In the genomic region with DNA sequence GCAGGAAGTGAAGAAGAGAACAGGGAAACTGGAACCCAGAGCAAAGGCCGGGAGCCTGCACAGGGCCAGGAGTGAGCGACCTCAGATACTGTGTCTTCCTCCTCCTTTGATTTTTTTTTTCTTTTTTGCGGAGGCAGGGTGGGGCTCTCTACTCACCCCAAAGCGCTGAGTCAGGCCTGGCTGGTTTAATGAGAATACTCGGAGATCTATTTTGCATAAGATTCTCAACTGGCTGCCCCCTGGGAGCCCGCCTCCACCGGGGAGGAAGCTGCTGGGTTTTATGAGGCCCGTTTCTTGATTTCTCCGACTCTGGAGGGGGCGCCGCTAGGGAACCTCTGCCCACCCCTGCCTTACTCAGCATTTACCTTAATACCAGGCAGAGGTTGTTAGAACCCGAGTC, we compare ENCODE assay signal across 22 mouse cellular contexts.
DNase-seq lines count a peak whose midpoint lies in the region; ATAC-seq lines count a peak whose summit lies in the region.
"Had no signal": no experiment of that assay in that cellular context is flagged by ENCODE, and none has a peak within 500 bp of the region (broad histone marks: within the 10 kb centered on the region; RNA-seq: fewer than 3 reads in every experiment).

No protein-coding gene starts in this region.

- WGBS in neural tube, embryonic 13.5 days = 14% methylated on average over 12 of the region's 12 CpGs
- 13% methylated on average over 12 of the region's 12 CpGs for WGBS in neural tube, embryonic 15.5 days

- peak overlapping the region; percentile 55 for H3K27ac ChIP-seq in neural tube, embryonic 13.5 days (replicated peaks)
- peak overlapping the region; percentile 24 for H3K27ac ChIP-seq in neural tube, embryonic 15.5 days (replicated peaks)
- H3K27ac ChIP-seq: embryonic facial prominence, embryonic 13.5 days; gastrocnemius, adult 2 months; heart, embryonic 13.5 days; layer of hippocampus, adult 2 months; liver, embryonic 15.5 days; macrophage; midbrain, embryonic 12.5 days had no signal

- DNase-seq in kidney, adult 9 months = peak; percentile 20
- no peak for DNase-seq in kidney, adult 8-10 months
- no peak for DNase-seq in neural tube, embryonic 10.5 days (ENCODE audit: extremely low spot score, low spot score)
- peak; percentile 61 for DNase-seq in R1 (ENCODE audit: low read depth, low spot score)
- DNase-seq in liver = no peak
- DNase-seq: adrenal gland, adult 2 months; cerebellum, adult 11-12 months; cerebellum, postnatal 14 days; gastrocnemius, adult 2 months; heart, adult 18-20 months; kidney, adult 18-20 months; right cerebral cortex, adult 18-20 months; thymus, postnatal 25 days had no signal

- no peak overlapping the region for H3K4me2 ChIP-seq in neural tube, embryonic 13.5 days
- no peak overlapping the region for H3K4me2 ChIP-seq in neural tube, embryonic 15.5 days
- H3K4me2 ChIP-seq: embryonic facial prominence, embryonic 13.5 days; heart, embryonic 13.5 days; liver, embryonic 15.5 days; midbrain, embryonic 12.5 days had no signal

- H3K9me3 ChIP-seq in neural tube, embryonic 13.5 days = no peaks in the 10 kb centered on the region
- H3K9me3 ChIP-seq in neural tube, embryonic 15.5 days (replicated peaks) = no peaks in the 10 kb centered on the region
- H3K9me3 ChIP-seq: embryonic facial prominence, embryonic 13.5 days; heart, embryonic 13.5 days had no signal

- H3K9ac ChIP-seq in neural tube, embryonic 13.5 days = no peak overlapping the region
- H3K9ac ChIP-seq in neural tube, embryonic 15.5 days (replicated peaks) = no peak overlapping the region
- H3K9ac ChIP-seq: embryonic facial prominence, embryonic 13.5 days; heart, embryonic 13.5 days; liver, embryonic 15.5 days; midbrain, embryonic 12.5 days had no signal

- H3K27me3 ChIP-seq in neural tube, embryonic 13.5 days = peaks cover 11% of the 10 kb centered on the region; the same call in 1 of the 2 replicates
- no peaks in the 10 kb centered on the region for H3K27me3 ChIP-seq in neural tube, embryonic 15.5 days (replicated peaks)
- H3K27me3 ChIP-seq: liver, embryonic 15.5 days had no signal

- no peaks in the 10 kb centered on the region for H3K36me3 ChIP-seq in neural tube, embryonic 13.5 days
- H3K36me3 ChIP-seq in neural tube, embryonic 15.5 days = no peaks in the 10 kb centered on the region
- H3K36me3 ChIP-seq: embryonic facial prominence, embryonic 13.5 days; heart, embryonic 13.5 days; liver, embryonic 15.5 days; midbrain, embryonic 12.5 days had no signal

- no peak overlapping the region for H3K4me3 ChIP-seq in neural tube, embryonic 13.5 days
- H3K4me3 ChIP-seq in neural tube, embryonic 15.5 days (replicated peaks) = no peak overlapping the region
- H3K4me3 ChIP-seq: embryonic facial prominence, embryonic 13.5 days; gastrocnemius, adult 2 months; heart, embryonic 13.5 days; layer of hippocampus, adult 2 months; liver, embryonic 15.5 days; midbrain, embryonic 12.5 days had no signal

- ATAC-seq in neural tube, embryonic 13.5 days (ENCODE audit: low read depth) = peak; percentile 28; the same call in 1 of the 2 replicates
- ATAC-seq in neural tube, embryonic 15.5 days (ENCODE audit: low FRiP score) = no peak
- ATAC-seq: forebrain, embryonic 16.5 days had no signal

- peaks cover 45% of the 10 kb centered on the region for H3K4me1 ChIP-seq in neural tube, embryonic 13.5 days (replicated peaks)
- H3K4me1 ChIP-seq in neural tube, embryonic 15.5 days = peaks cover 41% of the 10 kb centered on the region
- H3K4me1 ChIP-seq: embryonic facial prominence, embryonic 13.5 days; liver, embryonic 15.5 days had no signal

Comparison
In these comparisons a context has a peak if more than half of its experiments do, and no peak if none do; other contexts are left out.
1. DNase-seq: peak in kidney, adult 9 months (single experiment) and R1 (single experiment); none in kidney, adult 8-10 months (0 of 2), neural tube, embryonic 10.5 days (single experiment) and liver (single experiment).